Mouse (Mus musculus): ENCODE results near the gene Tmbim6.
A peak's percentile ranks its signal among the peaks of the same experiment; 100 is the strongest.
"Not testable (repeated sequence)": the region's sequence is repeated elsewhere in the genome, so short reads cannot be mapped to it uniquely, and the experiment has no call there.

Gene Tmbim6

GRCm38 (mm10) chr15:99384071-99384470 is 8.6 kb upstream of the Tmbim6 start:
- no peak for DNase-seq (ENCODE audit: low spot score)

- not testable (repeated sequence) for DNase-seq (ENCODE audit: low spot score)
These were observed 6.6 kb upstream of the Tmbim6 start for GRCm38 (mm10) chr15:99386110-99386509.

- DNase-seq (ENCODE audit: low spot score): no peak
These were observed 5.9 kb upstream of the Tmbim6 start for GRCm38 (mm10) chr15:99386796-99387195.

- no peak for DNase-seq (ENCODE audit: low spot score)
These were observed 4.7 kb upstream of the Tmbim6 start for GRCm38 (mm10) chr15:99387976-99388375.

- no peak for DNase-seq (ENCODE audit: low spot score)
These were observed 1.9 kb upstream of the Tmbim6 start for GRCm38 (mm10) chr15:99390472-99391401.

GRCm38 (mm10) chr15:99391975-99392374 is 707 bp upstream of the Tmbim6 start:
- DNase-seq (ENCODE audit: low spot score): no peak

- DNase-seq (ENCODE audit: low spot score): no peak
These were observed 937 bp downstream of the Tmbim6 start for GRCm38 (mm10) chr15:99393386-99394252.

GRCm38 (mm10) chr15:99396462-99396861 is 3.8 kb downstream of the Tmbim6 start:
- no peak for DNase-seq (ENCODE audit: low spot score)

GRCm38 (mm10) chr15:99396875-99397274 is 4.2 kb downstream of the Tmbim6 start:
- DNase-seq (ENCODE audit: low spot score): no peak

GRCm38 (mm10) chr15:99397622-99398021 is 4.9 kb downstream of the Tmbim6 start:
- DNase-seq (ENCODE audit: low spot score): no peak

- DNase-seq (ENCODE audit: low spot score): no peak
These were observed 7.0 kb downstream of the Tmbim6 start for GRCm38 (mm10) chr15:99399503-99400245.

- DNase-seq (ENCODE audit: low spot score): no peak
These were observed 7.9 kb downstream of the Tmbim6 start for GRCm38 (mm10) chr15:99400602-99401001.

- no peak for DNase-seq (ENCODE audit: low spot score)
These were observed 10.6 kb downstream of the Tmbim6 start for GRCm38 (mm10) chr15:99403159-99403889.

GRCm38 (mm10) chr15:99405150-99405549 is 12.5 kb downstream of the Tmbim6 start:
- DNase-seq (ENCODE audit: low spot score): no peak

- no peak for DNase-seq (ENCODE audit: low spot score)
These were observed 14.4 kb downstream of the Tmbim6 start for GRCm38 (mm10) chr15:99406986-99407570.

- DNase-seq (ENCODE audit: low spot score): no peak
These were observed 16.2 kb downstream of the Tmbim6 start for GRCm38 (mm10) chr15:99408845-99409244.

- no peak for DNase-seq (ENCODE audit: low spot score)
These were observed 19.1 kb downstream of the Tmbim6 start for GRCm38 (mm10) chr15:99411747-99412146.

- peak; percentile 35 for DNase-seq (ENCODE audit: low spot score)
These were observed 23.1 kb downstream of the Tmbim6 start for GRCm38 (mm10) chr15:99415793-99416192.

GRCm38 (mm10) chr15:99416348-99416882 is 23.7 kb downstream of the Tmbim6 start:
- peak; percentile 69 for DNase-seq (ENCODE audit: low spot score)

GRCm38 (mm10) chr15:99416957-99417356 is 24.3 kb downstream of the Tmbim6 start:
- no peak for DNase-seq (ENCODE audit: low spot score)
